Mouse (Mus musculus) heart, adult 18-20 months (tissue): ENCODE measurements at regions not wholly inside any gene's neighbourhood (a gene's known extent, or its start where the extent isn't known, plus 50 kb on each side); places are given as distances from the start of the nearest gene placed in this dataset.

Experiments used
- DNase-seq, 2 experiments: peaks; one replicate each; pipeline ENCODE4 v3.0.0; 2021 to 2022; ENCODE audit warnings: mixed read lengths in 1 of 2

DNA sequence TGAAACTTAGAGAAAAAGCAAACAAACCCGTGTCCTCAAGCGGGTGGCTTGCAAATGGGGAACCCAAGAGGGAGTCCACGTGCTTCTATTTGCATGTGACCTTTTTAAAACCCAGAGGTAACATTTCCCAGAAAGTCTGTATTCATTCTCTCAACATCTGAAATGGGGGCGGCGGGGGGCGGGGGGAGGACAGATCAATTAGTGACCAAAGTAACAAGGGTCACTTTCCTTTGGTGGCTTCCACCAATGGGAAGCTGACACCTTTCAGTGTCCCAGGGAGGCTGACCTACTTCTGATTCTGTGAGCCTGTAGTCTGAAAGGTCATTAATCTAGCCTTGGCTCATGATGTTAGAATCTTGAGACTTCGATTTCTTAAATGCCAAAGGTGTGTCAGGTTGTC, 236.0 kb downstream of the Gm11011 start:
- no peak for DNase-seq

- no peak for DNase-seq
Measured at GRCm38 (mm10) chr2:169346107-169346506, 241.4 kb downstream of the Gm11011 start.

DNA sequence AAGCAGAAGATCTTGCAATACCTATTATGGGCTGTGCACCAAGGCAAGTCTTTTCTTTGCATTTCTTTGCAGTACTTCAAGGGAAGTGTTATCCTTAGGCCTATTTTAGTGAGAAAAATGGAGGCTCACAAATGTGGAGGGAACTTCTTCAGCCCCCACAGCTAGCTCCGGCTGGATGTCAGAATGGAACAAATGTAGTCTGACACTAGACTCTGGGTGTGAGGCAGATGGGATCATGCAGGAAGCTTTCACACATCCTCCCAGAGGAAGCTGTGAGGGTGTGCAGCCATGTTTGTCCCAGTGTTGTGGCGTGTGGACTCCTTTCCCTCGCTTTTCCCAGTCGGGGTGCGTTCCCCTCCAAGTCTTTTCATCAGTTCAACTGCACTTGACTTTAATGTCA, 268.0 kb downstream of the Gm11011 start:
- no peak for DNase-seq

DNA sequence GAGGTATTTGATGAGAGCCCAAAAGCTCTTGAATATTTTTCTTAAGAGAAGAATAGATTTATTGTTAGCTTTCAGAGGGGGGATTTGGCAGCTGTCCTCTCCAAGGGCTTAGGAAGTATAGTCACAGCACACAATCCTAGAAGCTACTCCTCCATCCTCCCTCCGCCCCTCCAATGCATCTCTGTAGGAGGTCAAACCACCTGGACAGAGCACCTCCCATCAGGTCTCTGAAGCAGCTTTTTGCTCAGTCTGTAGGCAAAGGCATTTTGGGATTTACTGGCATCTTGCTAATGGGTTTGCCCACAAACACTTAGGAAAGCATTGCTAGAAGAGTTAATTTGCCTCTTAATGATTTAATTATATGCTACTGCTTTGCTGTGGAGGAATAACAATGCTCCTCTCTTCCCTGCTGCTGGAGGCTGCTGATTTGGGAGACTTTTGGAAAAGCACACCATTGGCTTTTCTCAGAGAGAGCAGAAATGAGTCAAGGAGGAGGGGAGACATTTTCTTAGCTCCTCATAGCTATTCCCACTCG, 273.1 kb downstream of the Gm11011 start:
- no peak for DNase-seq

DNA sequence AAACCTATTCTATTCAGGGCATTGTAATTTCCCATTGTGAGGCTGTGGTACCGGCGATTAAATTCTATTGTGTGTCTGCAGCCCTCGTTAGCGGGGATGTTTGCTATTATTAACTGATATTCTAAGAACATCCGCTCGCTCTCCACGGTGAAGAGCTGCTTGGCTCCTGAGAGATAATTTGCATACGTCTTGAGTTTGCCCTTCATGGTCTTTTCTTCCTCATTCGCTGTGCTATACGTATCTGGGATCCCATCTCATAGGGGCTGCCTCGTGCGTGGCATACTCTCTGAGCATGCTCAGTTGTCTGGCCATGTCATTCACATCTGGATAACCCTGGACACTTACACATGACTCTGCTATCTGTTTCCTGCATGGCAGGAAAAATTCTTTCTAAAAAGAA, 275.7 kb downstream of the Gm11011 start:
- DNase-seq, result no peak

- DNase-seq, result peak in 1 of 2 experiments; percentile 2
Measured at GRCm38 (mm10) chr2:169311356-169311755, 276.2 kb downstream of the Gm11011 start.

GRCm38 (mm10) chr2:169304360-169304759, 283.2 kb downstream of the Gm11011 start:
- no peak for DNase-seq

- DNase-seq, result no peak
Measured at GRCm38 (mm10) chr2:169300966-169301365, 286.6 kb downstream of the Gm11011 start.

GRCm38 (mm10) chr2:169300411-169300810, 287.1 kb downstream of the Gm11011 start:
- DNase-seq, result no peak

DNA sequence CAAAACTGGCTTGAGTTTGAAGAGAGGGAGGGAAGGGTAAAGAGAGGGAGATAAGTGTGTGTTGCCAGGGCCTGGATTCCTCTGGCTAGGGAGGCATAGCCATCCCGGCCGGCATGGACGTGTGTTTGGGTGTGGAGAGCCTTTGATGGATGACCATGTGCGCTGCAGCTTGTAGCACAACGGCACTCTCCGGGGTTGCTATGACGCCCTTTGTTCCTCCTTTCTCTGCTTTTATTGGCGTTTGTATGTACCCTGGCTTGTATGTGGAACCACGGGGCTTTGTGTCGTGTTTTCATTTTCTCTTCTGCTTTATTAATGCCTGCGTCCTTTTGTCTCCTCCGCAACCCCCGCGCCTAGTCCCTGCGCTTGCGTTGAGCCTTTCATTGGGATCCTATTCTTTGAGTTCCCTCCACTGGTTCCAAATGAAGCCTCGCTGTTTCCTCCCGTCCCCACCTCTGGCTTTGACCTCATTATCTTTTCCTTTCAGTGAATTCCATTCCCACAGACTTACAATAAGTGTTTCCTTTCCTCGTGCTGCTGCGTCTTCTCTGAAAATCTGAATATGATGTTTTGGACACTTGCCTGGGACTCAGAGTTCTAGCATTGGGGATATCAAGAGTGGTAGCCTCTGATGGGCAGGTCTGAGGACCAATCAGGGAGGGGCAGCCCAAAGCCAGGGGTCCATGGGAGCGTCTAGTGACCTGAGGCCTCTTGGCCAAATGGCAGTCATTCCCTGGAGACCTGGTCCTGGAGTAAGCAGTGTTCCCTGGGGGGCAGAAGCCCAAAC, 289.5 kb downstream of the Gm11011 start:
- peak; percentile 40 to 57 for DNase-seq

DNA sequence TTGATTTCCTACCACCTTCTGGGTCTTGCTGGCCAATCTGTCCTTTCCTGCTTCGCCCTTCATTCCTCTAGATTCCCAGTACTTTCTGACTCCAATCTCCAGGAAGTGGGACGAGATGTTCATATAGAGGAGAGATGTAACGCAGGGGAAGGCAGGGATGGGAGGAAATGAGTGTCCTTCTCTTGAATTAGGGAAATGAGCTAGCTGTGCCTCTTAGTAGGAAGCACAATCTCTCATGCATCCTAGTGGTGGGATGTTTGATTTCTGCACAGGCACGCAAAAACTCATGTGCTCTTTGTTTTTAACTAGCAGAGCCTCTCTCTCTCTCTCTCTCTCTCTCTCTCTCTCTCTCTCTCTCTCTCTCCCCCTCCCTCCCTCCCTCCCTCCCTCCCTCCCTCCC, 290.3 kb downstream of the Gm11011 start:
- DNase-seq, result no peak

GRCm38 (mm10) chr2:169293351-169293750, 294.2 kb downstream of the Gm11011 start:
- DNase-seq, result no peak

DNA sequence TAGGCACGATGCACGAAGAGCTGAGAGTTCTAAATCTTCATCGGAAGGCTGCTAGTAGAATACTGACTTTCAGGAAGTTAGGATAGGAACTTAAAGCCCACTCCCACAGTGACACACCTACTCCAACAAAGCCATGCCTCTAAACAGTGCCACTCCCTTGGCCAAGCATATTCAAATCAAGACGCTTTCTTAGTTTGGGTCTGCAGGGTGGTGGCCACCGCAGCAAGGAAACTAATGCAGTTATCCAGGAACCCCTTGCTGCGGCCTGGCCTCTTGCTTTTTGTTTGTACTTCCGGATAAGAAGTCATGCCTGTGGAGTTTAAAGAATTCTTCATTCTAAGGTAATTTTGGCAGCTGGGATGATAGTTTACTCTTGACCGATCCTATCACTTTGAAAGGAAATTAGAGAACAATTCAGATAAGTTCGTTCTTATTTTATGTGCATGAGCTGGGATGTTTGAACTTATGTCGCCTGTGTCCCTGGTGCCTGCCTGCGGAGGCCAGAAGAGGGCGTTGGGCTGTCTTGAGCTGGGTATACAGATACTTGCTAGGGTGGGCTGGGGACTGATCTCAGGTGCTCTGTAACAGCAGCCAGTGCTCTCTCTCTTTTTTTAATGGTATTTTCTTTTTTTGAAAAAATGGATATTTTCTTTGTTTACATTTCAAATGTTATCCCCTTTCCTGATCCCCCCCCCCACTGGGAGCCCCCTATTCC, 298.5 kb downstream of the Gm11011 start:
- DNase-seq, result no peak

DNA sequence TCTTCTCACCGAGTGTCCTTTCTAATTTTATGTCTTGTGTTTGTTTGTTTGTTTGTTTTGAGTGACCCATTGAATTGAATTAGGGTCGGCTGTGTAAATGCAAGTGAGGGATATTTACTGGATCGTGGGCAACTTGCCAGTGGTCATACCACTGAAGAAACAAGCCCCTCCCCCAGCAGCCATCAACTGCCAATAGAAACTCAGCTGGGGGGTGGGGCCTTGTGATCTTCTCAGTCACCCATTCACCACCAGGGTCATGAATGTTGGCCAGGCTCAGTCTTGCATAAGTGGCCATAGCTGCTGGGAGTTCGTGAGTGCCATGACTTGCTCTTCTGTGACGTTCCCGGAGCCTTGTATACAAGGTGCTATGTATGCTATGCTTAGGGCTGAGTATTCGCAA, 300.8 kb downstream of the Gm11011 start:
- no peak for DNase-seq

- DNase-seq, result no peak
Measured at GRCm38 (mm10) chr2:169282508-169283117, 304.9 kb downstream of the Gm11011 start.

- no peak for DNase-seq
Measured at GRCm38 (mm10) chr2:169275371-169275770, 312.2 kb downstream of the Gm11011 start.

- no peak for DNase-seq
Measured at GRCm38 (mm10) chr2:169274101-169274500, 313.4 kb downstream of the Gm11011 start.

DNA sequence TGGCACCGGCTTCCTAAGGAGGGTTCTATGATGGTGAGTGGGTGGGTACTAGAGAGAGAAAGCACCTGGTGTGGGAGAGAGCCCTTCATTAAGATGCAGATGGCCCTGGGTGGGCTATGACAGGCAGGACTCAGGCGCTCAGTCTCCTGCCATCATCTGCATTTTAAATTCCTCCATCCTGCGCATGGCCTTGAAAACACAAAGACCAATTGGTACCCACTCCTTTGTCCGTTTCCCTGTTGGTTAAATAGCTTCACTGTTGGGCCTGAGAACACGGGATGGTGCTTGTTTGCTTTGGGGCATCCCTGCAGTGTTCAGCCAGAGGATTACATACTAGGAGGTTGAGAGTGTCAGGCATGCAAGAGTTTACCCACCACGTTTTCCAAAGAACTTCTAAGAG, 314.9 kb downstream of the Gm11011 start:
- DNase-seq, result no peak

GRCm38 (mm10) chr2:169272018-169272417, 315.5 kb downstream of the Gm11011 start:
- no peak for DNase-seq

DNA sequence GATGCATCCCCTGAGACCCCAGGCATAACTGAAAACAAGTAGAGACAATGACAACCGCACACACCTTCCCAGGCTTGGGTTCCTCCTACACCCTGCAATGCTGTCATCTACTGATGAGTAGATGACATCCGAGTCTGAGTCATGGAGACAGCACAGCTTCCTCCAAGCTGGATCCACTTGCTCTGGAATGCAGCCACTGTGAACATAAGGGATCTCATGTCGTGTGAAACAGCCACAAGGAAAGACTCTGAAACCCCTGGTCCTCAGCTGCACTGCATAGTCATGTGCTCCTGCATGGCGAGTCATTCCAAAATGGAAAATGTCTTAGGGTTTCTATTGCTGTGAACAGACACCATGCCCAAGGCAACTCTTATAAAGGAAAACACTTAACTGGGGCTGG, 305.2 kb upstream of the Zfp64 start:
- DNase-seq, result no peak

DNA sequence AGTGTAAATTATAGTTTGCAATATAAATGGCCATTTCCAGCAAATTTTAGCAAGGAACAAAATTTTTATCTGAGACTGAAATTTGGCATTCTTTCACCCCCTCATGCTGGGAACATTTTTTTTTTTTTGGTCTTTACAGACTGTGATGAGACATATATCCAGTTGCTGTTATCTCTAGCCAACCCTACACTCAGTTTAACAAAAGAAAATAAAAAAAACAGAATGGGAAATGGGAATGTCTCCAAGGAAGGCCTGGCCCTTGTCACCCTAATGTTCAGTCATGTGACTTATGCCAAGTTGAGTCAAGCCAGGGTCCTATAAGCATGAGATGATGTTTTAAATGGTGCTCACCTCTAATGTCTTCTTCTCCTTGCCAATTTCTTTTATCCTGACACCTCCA, 289.2 kb upstream of the Zfp64 start:
- DNase-seq, result no peak

DNA sequence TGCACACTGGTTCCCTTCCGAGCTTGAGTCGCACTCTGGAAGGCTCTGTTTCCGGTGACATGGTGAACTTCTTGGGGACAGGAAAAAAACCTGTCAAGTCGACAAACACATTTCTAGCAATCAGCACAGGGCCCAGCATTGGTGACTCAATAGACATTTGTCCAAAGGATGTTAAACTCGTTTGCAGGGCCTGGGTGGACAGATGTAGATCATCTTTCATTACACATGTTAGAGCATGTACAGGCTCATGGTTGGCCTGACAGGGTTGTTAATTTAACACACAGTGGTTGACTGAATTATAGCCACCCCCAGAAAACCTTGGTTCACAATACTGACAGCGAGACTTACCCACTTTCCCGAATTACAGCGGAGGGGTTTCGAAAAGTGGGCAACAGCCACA, 288.6 kb upstream of the Zfp64 start:
- DNase-seq, result no peak

GRCm38 (mm10) chr2:169237856-169238255, 282.5 kb upstream of the Zfp64 start:
- no peak for DNase-seq
